Mouse (Mus musculus): ENCODE measurements at regions not wholly inside any gene's neighbourhood (a gene's known extent, or its start where the extent isn't known, plus 50 kb on each side); places are given as distances from the start of the nearest gene placed in this dataset.
A peak's percentile ranks its signal among the peaks of the same experiment; 100 is the strongest.

DNA sequence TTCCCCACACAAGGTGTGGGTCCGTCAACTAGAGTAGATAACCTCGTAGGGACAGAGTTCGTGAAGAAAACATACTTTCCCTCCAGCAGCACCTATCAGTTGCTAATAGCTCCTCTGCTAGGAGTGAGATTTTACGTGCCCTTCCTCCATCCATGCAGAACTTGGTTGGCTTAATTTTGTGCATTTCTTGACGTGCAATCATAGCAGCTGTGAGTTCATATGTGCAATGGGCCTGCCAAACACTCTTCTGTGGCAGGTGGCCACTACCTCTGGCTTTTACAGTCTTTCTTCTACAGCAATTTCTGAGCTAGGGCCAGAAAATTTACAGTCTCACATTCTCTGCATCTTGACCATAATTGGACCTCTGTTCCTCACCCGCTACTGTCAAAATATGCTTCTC, 161.9 kb upstream of the Btg1 start:
- Histone ChIP-seq H3K4me3 (ENCODE audit: low read depth, low read length) (no peak overlapping the region), H3K36me3 (ENCODE audit: insufficient read depth, low read length) (no peaks in the 10 kb centered on the region), H3K4me2 (ENCODE audit: low read depth, low read length, poor library complexity, severe bottlenecking) (no peak overlapping the region), H3K4me1 (ENCODE audit: insufficient read depth, low read length) (no peaks in the 10 kb centered on the region), H3K27me3 (ENCODE audit: insufficient read depth, low read length) (no peaks in the 10 kb centered on the region), H3K27ac (ENCODE audit: low read depth, low read length) (no peak overlapping the region), H3K9me3 (ENCODE audit: low read length) (no peaks in the 10 kb centered on the region), H3K9ac (replicated peaks; ENCODE audit: low read length, poor library complexity, severe bottlenecking) (no peak overlapping the region)
- DNase-seq (ENCODE audit: low spot score) (no peak), ATAC-seq (ENCODE audit: low FRiP score) (no peak)
- TF ChIP-seq CTCF (IDR thresholded peaks at IDR 0.05) = no peak
- 96% methylated on average over 6 of the region's 6 CpGs for WGBS

DNA sequence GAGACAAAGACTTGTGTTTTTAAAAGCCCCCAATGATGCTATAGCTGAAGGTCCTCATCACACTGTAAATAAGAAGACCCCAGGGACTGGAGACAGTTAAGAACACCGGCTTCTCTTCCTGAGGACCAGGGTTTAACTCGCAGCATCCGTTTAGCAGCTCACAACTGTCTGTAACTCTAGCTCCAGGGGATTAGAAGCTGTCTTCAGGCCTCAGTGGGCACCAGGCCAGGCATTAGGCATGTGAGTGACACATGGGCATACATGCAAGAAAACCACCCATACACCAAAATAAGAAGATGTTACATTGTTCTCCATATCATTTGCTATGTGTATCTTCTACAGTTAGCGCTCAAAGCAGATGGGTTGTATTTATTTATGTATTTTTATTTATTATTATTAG, 158.3 kb upstream of the Btg1 start:
- WGBS = 43% methylated on average over 4 of the region's 4 CpGs
- Histone ChIP-seq H3K4me1 (ENCODE audit: insufficient read depth, low read length) (no peaks in the 10 kb centered on the region; the same call in 1 of the 2 replicates), H3K4me3 (ENCODE audit: low read depth, low read length) (no peak overlapping the region), H3K4me2 (ENCODE audit: low read depth, low read length, poor library complexity, severe bottlenecking) (no peak overlapping the region), H3K9me3 (ENCODE audit: low read length) (no peaks in the 10 kb centered on the region), H3K27ac (ENCODE audit: low read depth, low read length) (no peak overlapping the region), H3K9ac (replicated peaks; ENCODE audit: low read length, poor library complexity, severe bottlenecking) (no peak overlapping the region), H3K36me3 (ENCODE audit: insufficient read depth, low read length) (no peaks in the 10 kb centered on the region), H3K27me3 (ENCODE audit: insufficient read depth, low read length) (no peaks in the 10 kb centered on the region)
- TF ChIP-seq CTCF (IDR thresholded peaks at IDR 0.05) = no peak
- peak; percentile 8 for DNase-seq (ENCODE audit: low spot score)
- ATAC-seq (ENCODE audit: low FRiP score) = no peak

DNA sequence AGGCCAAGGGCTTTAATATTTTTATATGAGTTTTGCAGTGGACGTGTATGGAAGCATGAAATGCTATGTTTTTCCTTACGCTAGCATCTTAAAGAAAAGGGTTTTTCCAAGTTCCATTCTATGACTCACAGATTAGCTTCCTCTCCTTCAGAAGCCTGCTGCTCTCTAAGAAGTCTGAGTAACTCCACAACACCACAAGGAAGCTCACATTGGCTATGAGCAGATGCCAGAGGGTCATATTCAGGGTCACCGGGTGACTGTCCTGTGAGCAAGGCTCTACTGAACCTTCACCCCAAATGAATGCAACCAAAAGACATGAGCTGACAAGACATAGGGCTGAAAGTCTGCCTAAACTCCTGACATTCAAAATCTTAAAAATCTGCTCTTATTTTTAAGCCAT, 157.6 kb upstream of the Btg1 start:
- H3K36me3 ChIP-seq (ENCODE audit: insufficient read depth, low read length) = no peaks in the 10 kb centered on the region
- H3K9ac ChIP-seq (replicated peaks; ENCODE audit: low read length, poor library complexity, severe bottlenecking) = no peak overlapping the region
- ATAC-seq (ENCODE audit: low FRiP score) (no peak), DNase-seq (ENCODE audit: low spot score) (no peak)
- H3K27me3 ChIP-seq (ENCODE audit: insufficient read depth, low read length) = no peaks in the 10 kb centered on the region
- H3K4me3 ChIP-seq (ENCODE audit: low read depth, low read length) = no peak overlapping the region
- H3K4me1 ChIP-seq (ENCODE audit: insufficient read depth, low read length) = no peaks in the 10 kb centered on the region; the same call in 1 of the 2 replicates
- WGBS = 77% methylated on average over 3 of the region's 3 CpGs
- no peaks in the 10 kb centered on the region for H3K9me3 ChIP-seq (ENCODE audit: low read length)
- no peak overlapping the region for H3K4me2 ChIP-seq (ENCODE audit: low read depth, low read length, poor library complexity, severe bottlenecking)
- no peak overlapping the region for H3K27ac ChIP-seq (ENCODE audit: low read depth, low read length)
- TF ChIP-seq CTCF (IDR thresholded peaks at IDR 0.05) = no peak

DNA sequence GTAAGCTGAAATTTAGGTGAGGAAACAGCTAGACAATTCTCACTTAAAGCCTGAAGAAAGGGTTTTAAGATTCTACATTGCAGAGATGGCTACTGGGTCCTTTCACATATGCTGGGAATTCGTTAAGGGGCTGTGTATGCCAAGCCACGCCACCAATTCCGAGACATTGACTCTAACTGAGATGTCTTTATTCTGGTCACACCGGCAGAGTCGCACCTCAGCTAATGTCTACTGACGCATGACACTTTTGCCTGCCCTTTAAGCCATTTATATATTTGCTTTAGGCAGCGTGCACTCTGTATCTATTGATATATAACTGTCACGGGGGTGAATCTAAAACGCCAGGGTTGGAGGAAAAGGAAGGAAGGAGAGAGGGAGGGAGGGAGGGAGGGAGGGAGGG, 156.7 kb upstream of the Btg1 start:
- Histone ChIP-seq H3K27ac (ENCODE audit: low read depth, low read length) (no peak overlapping the region; the same call in 1 of the 2 replicates), H3K4me2 (ENCODE audit: low read depth, low read length, poor library complexity, severe bottlenecking) (peak overlapping the region; percentile 33), H3K27me3 (ENCODE audit: insufficient read depth, low read length) (no peaks in the 10 kb centered on the region), H3K4me1 (ENCODE audit: insufficient read depth, low read length) (no peaks in the 10 kb centered on the region; the same call in 1 of the 2 replicates), H3K9ac (replicated peaks; ENCODE audit: low read length, poor library complexity, severe bottlenecking) (no peak overlapping the region), H3K9me3 (ENCODE audit: low read length) (no peaks in the 10 kb centered on the region), H3K4me3 (ENCODE audit: low read depth, low read length) (no peak overlapping the region), H3K36me3 (ENCODE audit: insufficient read depth, low read length) (no peaks in the 10 kb centered on the region)
- TF ChIP-seq CTCF (IDR thresholded peaks at IDR 0.05) = no peak
- DNase-seq (ENCODE audit: low spot score) (no peak), ATAC-seq (ENCODE audit: low FRiP score) (no peak)
- WGBS = 17% methylated on average over 9 of the region's 9 CpGs

DNA sequence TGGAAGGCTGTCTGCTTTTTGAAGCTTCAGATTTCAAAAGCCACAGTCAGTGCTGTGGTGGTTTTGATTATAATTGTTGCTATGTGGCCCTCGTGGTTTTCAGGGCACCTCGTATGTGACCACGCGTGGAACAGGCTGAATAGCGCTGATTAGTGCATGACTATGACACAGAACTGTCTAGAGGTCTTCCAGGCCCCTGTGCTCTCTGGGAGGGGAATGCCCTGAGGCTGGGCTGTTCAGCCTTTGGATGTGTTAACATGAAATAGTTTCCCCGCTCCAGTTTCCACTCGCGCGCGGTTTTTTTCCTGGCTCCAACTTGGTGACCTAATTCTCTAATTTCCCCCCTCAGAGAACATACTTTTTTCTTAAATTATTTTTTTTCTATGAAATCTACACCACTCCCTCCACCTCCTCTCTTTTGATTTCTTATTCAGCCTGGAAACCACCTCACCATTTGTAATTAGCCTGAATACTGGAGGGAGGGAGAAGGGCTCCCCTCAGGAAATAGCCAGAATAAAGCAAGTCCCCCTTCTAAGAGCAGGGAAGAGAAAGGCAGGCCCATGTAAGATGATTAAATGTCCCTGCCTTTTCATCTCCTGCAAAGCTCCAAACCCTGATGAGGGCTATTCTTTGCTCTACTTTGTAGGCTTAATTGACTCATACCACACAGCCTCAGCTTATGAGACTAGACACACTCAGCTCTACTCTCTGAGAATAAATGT, 156.0 kb upstream of the Btg1 start:
- DNase-seq (ENCODE audit: low spot score) = peak; percentile 40
- Histone ChIP-seq H3K4me2 (ENCODE audit: low read depth, low read length, poor library complexity, severe bottlenecking) (peak overlapping the region; percentile 33), H3K4me3 (ENCODE audit: low read depth, low read length) (no peak overlapping the region)

DNA sequence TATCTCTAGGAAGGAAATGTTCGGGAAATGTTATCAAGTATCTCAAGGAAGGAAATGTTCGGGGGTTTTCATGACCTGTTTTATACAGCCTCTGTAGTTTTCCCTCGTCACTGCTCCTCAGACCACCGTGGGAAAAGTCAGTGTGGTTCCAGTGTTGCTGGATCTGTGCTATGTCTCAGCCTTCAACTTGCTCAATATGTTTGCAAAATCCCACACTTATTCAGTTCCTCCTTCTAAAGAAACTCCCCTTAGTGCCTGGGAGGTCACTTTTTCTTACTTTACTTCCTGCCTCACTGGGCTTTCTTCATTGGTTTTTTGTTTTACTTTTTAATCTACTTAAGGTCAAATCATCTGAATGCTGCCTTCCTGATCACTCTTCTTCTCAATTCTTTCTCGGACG, 150.8 kb upstream of the Btg1 start:
- Histone ChIP-seq H3K36me3 (ENCODE audit: insufficient read depth, low read length) (no peaks in the 10 kb centered on the region), H3K27me3 (ENCODE audit: insufficient read depth, low read length) (no peaks in the 10 kb centered on the region), H3K4me1 (ENCODE audit: insufficient read depth, low read length) (no peaks in the 10 kb centered on the region), H3K4me2 (ENCODE audit: low read depth, low read length, poor library complexity, severe bottlenecking) (no peak overlapping the region), H3K9me3 (ENCODE audit: low read length) (no peaks in the 10 kb centered on the region), H3K27ac (ENCODE audit: low read depth, low read length) (no peak overlapping the region), H3K9ac (replicated peaks; ENCODE audit: low read length, poor library complexity, severe bottlenecking) (no peak overlapping the region), H3K4me3 (ENCODE audit: low read depth, low read length) (no peak overlapping the region)
- WGBS = 89% methylated on average over 6 of the region's 6 CpGs
- no peak for DNase-seq (ENCODE audit: low spot score)
- no peak for ATAC-seq (ENCODE audit: low FRiP score)
- no peak for TF ChIP-seq CTCF (IDR thresholded peaks at IDR 0.05)

More for the DNA sequence above, 156.0 kb upstream of the Btg1 start:
- Histone ChIP-seq H3K9ac (replicated peaks; ENCODE audit: low read length, poor library complexity, severe bottlenecking) (no peak overlapping the region), H3K9me3 (ENCODE audit: low read length) (no peaks in the 10 kb centered on the region), H3K4me1 (ENCODE audit: insufficient read depth, low read length) (no peaks in the 10 kb centered on the region; the same call in 1 of the 2 replicates), H3K27ac (ENCODE audit: low read depth, low read length) (no peak overlapping the region), H3K27me3 (ENCODE audit: insufficient read depth, low read length) (no peaks in the 10 kb centered on the region), H3K36me3 (ENCODE audit: insufficient read depth, low read length) (no peaks in the 10 kb centered on the region)
- ATAC-seq (ENCODE audit: low FRiP score) = peak; percentile 79; the same call in 1 of the 2 replicates
- no peak for TF ChIP-seq CTCF (IDR thresholded peaks at IDR 0.05)
- WGBS = 33% methylated on average over 10 of the region's 10 CpGs
